Mouse (Mus musculus): ENCODE measurements around the gene Tceal5. TPM values are rescaled to one million over a fixed set of nuclear protein-coding genes. Genes with fewer than 3 reads are reported as not detected.
"Not testable (repeated sequence)": the region's sequence is repeated elsewhere in the genome, so short reads cannot be mapped to it uniquely, and the experiment has no call there.

The Tceal5 gene
- 197 and 224 TPM in 2 replicates for polyA plus RNA-seq (2012; rRNA removed)

DNA sequence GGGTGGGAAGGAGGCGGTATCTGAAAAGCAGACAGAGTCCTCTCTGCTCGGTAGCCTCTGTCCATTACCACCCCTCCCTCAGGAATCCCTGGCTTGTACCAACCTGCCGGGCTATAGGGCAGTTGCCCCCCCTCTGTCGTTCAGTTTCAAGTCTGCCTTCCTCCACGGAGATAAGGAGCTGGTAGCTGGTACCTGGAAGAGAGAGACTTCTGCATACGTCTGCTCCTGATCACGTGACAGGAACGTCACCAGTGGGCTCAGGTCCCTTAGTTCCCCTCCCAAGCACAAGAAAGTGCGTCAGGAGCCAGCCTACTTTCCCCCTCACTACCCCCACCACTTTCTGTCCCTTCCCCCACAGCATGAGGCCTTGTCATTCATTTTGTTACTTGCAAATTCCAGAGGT is at the start of gene Tceal5:
Tceal5 (minus strand) TSS at position 213 of the 403 bp plus-strand sequence.
- DNase-seq (ENCODE audit: extremely low spot score in 1 of 2, low spot score in 1 of 2) = peak; percentile 40 to 70

DNA sequence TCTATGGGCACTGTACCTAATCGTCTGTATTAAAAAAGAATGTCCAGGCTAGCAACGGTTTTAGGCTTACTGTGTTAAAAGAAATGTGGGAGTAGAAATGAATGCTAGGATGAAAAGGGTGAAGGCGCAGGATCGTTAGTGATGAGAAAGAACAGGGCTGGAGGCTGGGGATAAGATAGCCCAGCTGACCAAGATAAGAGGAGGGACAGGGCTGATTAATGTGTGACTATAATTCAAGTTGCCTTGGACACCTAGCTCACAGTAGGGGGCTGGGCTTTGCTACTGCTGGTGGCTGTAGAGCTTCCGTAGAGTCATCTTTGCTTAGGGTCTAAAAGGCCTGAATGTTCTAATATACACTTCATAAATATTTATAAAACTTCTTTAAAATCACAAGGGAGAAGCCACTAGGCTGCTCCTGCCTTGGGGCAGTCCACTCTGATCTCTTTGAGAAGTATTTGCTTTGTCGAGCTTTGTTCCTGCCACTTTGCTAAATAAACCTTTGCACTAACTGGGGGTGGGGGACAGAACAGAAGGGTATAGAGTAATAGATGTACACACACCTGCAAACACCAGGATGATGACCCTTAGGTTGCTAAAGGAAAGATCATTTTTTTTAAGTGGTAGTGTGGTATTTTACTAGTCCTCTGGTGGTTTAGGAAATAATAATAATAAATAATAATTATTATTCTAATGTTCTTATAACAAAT is 48.5 kb upstream of the Tceal5 start:
- DNase-seq (ENCODE audit: extremely low spot score in 1 of 2, low spot score in 1 of 2) = no peak

GRCm38 (mm10) chrX:136249671-136250070 is 46.0 kb upstream of the Tceal5 start:
- DNase-seq (ENCODE audit: extremely low spot score in 1 of 2, low spot score in 1 of 2) = no peak

GRCm38 (mm10) chrX:136248811-136249210 is 45.1 kb upstream of the Tceal5 start:
- DNase-seq (ENCODE audit: extremely low spot score in 1 of 2, low spot score in 1 of 2) = no peak

GRCm38 (mm10) chrX:136245521-136246071 is 41.9 kb upstream of the Tceal5 start:
- DNase-seq (ENCODE audit: extremely low spot score in 1 of 2, low spot score in 1 of 2) = no peak

- DNase-seq (ENCODE audit: extremely low spot score in 1 of 2, low spot score in 1 of 2) = peak; percentile 40 to 74
Observed at GRCm38 (mm10) chrX:136244574-136245229, 41.0 kb upstream of the Tceal5 start, which contains the start of gene Tceal9. Gene Tceal9 (plus strand): TSS chrX:136245079.

- DNase-seq (ENCODE audit: extremely low spot score in 1 of 2, low spot score in 1 of 2) = no peak
Observed at GRCm38 (mm10) chrX:136243181-136243580, 39.5 kb upstream of the Tceal5 start.

DNA sequence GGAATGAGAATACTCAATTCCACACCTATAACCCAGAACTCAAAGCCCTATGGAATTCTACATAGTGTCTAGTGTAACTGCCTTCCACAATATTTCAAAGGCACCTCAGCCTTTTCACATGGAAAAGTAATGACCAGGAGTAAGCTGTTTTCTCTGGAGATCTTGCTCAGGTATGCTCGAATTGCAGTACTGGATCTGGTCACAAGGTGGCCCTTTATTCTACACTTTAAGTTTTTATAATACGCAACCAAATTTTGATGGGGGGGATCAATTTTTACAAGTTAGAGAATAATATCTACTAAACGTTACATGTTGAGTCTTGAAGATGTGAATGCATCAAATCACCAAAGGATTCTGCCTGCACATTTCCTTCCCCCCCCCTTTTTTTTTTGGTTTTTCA is 34.4 kb upstream of the Tceal5 start:
- peak in 1 of 2 experiments; percentile 69 for DNase-seq (ENCODE audit: extremely low spot score in 1 of 2, low spot score in 1 of 2)

DNA sequence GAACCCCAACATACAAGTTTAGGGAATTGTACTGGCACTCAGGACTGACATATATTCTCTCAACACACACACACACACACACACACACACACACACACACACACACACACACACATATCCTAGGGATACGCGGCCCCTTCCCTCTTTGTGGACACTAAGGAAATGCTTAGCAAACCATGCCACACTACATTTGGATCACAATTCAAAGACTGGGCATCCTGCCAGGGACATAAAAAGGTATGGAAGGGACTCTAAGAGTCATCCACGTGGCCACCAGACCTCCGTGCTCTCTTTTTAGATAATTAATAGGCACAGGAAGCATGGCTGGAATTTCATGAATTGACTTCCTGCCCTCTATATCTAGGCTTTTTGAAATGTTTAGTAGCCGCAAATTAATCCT is 24.1 kb upstream of the Tceal5 start:
- no peak for DNase-seq (ENCODE audit: extremely low spot score in 1 of 2, low spot score in 1 of 2)

- no peak for DNase-seq (ENCODE audit: extremely low spot score in 1 of 2, low spot score in 1 of 2)
Observed at GRCm38 (mm10) chrX:136223714-136224113, 20.0 kb upstream of the Tceal5 start.

GRCm38 (mm10) chrX:136216303-136216702 is 12.6 kb upstream of the Tceal5 start:
- no peak for DNase-seq (ENCODE audit: extremely low spot score in 1 of 2, low spot score in 1 of 2)

DNA sequence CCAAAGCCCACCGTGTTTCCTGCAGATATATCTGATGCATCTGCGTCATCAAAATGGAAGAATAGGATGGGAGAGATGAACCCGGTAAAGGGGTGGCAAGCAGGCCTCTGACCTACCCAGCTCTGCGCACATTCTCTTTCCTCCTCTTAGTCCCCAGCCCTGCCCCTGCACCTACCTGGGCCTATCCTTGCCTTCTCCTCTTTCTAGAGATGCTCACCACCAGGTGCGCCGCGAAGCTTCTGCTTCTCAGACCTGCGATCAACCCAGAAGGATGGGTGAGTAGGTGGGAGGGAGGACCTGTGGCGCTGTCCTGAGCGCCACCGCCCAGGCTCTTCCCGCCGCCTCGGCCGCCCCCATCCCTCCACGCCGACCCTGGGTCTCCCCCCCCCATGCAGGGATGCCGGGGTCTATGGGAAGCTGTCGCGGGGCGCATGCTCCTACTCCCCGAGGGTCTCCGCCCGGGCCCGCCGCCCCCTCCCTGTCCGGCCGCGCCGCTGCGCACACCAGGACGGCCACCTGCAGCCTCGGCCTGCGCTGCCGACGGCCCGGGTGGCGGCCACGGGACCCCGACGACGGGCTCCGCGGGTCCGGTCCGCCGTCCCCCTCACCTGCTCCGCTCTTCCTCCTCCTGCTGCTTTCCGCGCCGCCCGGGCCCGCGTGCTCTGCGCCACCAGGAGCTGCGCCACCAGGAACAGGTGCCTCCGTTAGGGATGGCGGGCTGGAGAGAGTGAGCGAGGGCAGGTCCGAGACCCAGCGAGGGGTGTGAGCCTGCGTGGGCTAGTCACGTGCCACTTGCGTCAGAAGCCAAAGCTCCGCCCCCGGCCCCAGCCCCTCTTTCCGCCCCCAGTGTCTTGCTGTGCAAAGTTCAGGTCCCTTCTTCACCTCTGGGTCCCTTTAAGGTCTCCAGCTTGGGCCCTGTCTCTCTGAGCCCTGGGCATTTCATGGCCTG is 11.3 kb upstream of the Tceal5 start, which contains the start of the genes Tceal7 and Bex1:
Tceal7 (plus strand) TSS at position 51 of the 949 bp plus-strand sequence.
Bex1 (minus strand) TSS at position 785 of the 949 bp plus-strand sequence.
- DNase-seq (ENCODE audit: extremely low spot score in 1 of 2, low spot score in 1 of 2) = not testable (repeated sequence)

DNA sequence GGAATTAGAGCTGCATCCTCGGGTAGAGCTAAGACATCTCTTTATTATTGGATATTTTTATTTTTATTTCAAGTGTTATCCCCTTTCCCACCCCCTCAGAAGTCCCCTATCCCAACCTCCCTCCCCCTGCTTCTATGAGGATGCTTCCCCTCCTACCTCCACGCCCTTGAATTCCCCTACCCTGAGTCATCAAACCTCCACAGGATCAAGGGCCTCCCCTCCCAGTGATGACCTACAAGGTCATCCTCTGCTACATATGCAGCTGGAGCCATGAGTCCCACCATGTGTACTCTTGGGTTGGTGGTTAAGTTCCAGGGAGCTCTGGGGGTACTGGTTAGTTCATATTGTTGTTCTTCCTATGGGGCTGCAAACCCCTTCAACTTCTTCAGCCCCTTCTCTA is 9.7 kb upstream of the Tceal5 start:
- DNase-seq (ENCODE audit: extremely low spot score in 1 of 2, low spot score in 1 of 2) = no peak

GRCm38 (mm10) chrX:136204406-136204805 is 730 bp upstream of the Tceal5 start:
- no peak for DNase-seq (ENCODE audit: extremely low spot score in 1 of 2, low spot score in 1 of 2)

DNA sequence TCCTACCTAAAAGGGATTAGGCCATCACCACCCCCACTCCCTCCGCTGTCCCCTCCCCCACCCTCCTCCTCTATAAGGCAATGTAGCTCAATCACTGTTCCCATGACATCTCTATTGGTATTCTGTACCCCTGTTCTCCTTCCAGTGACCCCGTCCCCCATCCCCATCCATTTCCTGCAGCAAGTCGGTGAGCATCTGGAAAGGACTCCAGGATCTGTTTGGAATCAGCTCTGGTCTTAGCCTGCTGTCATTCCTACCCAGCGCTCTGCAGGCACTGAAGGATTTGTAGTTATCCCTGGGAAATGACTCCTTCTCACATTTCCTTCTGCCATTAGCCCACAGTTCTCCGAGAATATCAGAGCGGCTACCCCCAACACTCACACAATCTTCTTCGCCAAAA is 419 bp downstream of the Tceal5 start:
- DNase-seq (ENCODE audit: extremely low spot score in 1 of 2, low spot score in 1 of 2) = no peak

DNA sequence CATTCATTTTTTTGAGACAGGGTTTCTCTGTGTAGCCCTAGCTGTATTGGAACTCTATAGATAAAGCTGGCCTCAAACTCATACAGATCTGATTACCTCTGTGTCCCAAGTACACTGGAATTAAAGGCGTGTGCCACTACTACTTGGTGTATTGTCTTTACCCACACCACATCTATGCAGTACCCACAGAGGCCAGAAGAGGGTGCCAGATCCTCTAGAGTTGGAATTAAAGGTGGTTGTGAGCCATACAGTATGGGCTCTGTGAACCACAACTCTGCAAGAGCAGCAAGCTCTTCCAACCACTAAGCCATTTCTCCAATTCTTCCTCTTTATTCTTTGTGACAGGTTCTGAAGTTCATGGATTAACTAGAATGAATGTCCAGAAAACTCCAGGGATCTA is 6.8 kb downstream of the Tceal5 start:
- DNase-seq (ENCODE audit: extremely low spot score in 1 of 2, low spot score in 1 of 2) = peak in 1 of 2 experiments; percentile 52

GRCm38 (mm10) chrX:136195193-136195944 is 8.3 kb downstream of the Tceal5 start:
- no peak for DNase-seq (ENCODE audit: extremely low spot score in 1 of 2, low spot score in 1 of 2)

DNA sequence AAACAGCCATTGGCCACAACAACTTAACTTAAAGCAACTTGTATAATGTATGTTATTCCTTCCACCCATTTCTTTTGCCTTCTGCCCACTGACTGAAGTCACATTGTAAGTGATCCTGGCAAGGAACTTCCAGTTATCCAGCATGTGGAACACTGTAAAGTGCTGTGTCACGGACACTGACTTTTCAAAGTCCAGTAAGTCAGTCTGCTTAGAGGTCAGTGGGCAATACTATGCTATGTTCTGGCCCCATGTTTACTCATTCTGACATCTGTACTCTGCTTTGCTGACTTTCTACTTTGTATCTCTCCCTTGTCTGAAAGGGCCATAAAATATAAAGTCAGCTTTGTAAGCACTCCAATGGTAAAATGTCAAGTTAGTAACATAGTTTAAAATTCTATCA is 20.6 kb downstream of the Tceal5 start:
- DNase-seq (ENCODE audit: extremely low spot score in 1 of 2, low spot score in 1 of 2) = no peak

- DNase-seq (ENCODE audit: extremely low spot score in 1 of 2, low spot score in 1 of 2) = no peak
Observed at GRCm38 (mm10) chrX:136180897-136181553, 22.7 kb downstream of the Tceal5 start.

Measured in frontal cortex, adult 2 months (tissue).